Mouse (Mus musculus) MEL (cell line): ENCODE results near the gene Fermt2. TPM values are rescaled to one million over a fixed set of nuclear protein-coding genes. Genes with fewer than 3 reads are reported as not detected.

Experiments
- DNase-seq: peaks from one replicate; pipeline ENCODE4 v3.0.0; 2011; ENCODE audit warnings: low read depth, low spot score
- H3K27ac ChIP-seq: 2 replicates; pipeline ENCODE4 v1.5.1; 2012; ENCODE audit warnings: low read depth, mild to moderate bottlenecking, control low read depth, low read length, moderate library complexity; ENCODE audit not compliant: control insufficient read depth
- H3K27me3 ChIP-seq, 2 experiments: fragments of 150-350 bp in 1 of 2; sonication (generic) in 1 of 2; 2 replicates each; pipeline ENCODE4 v1.6.1; 2012; ENCODE audit warnings: low read length in 2 of 2, mild to moderate bottlenecking in 2 of 2, improper control_type of control experiment in 1 of 2, moderate library complexity in 1 of 2; ENCODE audit not compliant: insufficient read depth in 2 of 2, control insufficient read depth in 1 of 2
- H3K36me3 ChIP-seq, 2 experiments: 2 replicates each; pipeline ENCODE4 v1.6.1; 2012 to 2014; ENCODE audit warnings: low read length in 2 of 2, improper control_type of control experiment in 1 of 2, inconsistent platforms in 1 of 2, mild to moderate bottlenecking in 1 of 2; ENCODE audit not compliant: insufficient read depth in 2 of 2, control insufficient read depth in 1 of 2
- H3K4me1 ChIP-seq, 2 experiments: fragments of 150-350 bp in 1 of 2; sonication (generic) in 1 of 2; 2 replicates each; pipeline ENCODE4 v1.6.1; 2012; ENCODE audit warnings: low read length in 2 of 2, improper control_type of control experiment in 1 of 2, mild to moderate bottlenecking in 1 of 2; ENCODE audit not compliant: insufficient read depth in 2 of 2, control insufficient read depth in 1 of 2
- H3K4me3 ChIP-seq, 2 experiments: fragments of 150-350 bp in 1 of 2; sonication (generic) in 1 of 2; 2 replicates each; pipeline ENCODE4 v1.5.1; 2012; ENCODE audit warnings: low read depth in 2 of 2, low read length in 2 of 2, mild to moderate bottlenecking in 2 of 2, moderate library complexity in 2 of 2, control low read depth in 1 of 2, improper control_type of control experiment in 1 of 2; ENCODE audit not compliant: control insufficient read depth in 1 of 2, insufficient read depth in 1 of 2
- H3K79me2 ChIP-seq: 2 replicates; pipeline ENCODE4 v1.6.1; 2012; ENCODE audit warnings: mild to moderate bottlenecking, low read length, moderate library complexity; ENCODE audit not compliant: control insufficient read depth, poor library complexity, insufficient read depth
- H3K9ac ChIP-seq: 2 replicates; pipeline ENCODE4 v1.6.1; 2012; ENCODE audit warnings: low read depth, mild to moderate bottlenecking, control low read depth, low read length, moderate library complexity; ENCODE audit not compliant: control insufficient read depth, poor library complexity, severe bottlenecking
- H3K9me3 ChIP-seq: fragments of 150-350 bp; sonication (generic); replicated peaks from 2 replicates; pipeline ENCODE4 v1.6.1; 2012; ENCODE audit warnings: mild to moderate bottlenecking, low read length, improper control_type of control experiment, moderate library complexity; ENCODE audit not compliant: insufficient read depth
- BHLHE40 ChIP-seq: IDR thresholded peaks from 2 replicates; pipeline ENCODE4 v1.6.1; 2012; ENCODE audit warnings: low read depth, mild to moderate bottlenecking, inconsistent platforms, low read length, improper control_type of control experiment, borderline replicate concordance
- CHD1 ChIP-seq: IDR thresholded peaks from 2 replicates; pipeline ENCODE4 v1.6.1; 2012; ENCODE audit warnings: low read depth, mild to moderate bottlenecking, inconsistent platforms, low read length, improper control_type of control experiment
- CHD2 ChIP-seq: IDR thresholded peaks from 2 replicates; pipeline ENCODE4 v1.6.1; 2011; ENCODE audit warnings: low read length, improper control_type of control experiment
- CTCF ChIP-seq, 3 experiments: IDR thresholded peaks in 2 of 3; conservative IDR thresholded peaks in 1 of 3; 2 replicates each; pipeline ENCODE4 v1.5.1; 2011 to 2012; ENCODE audit warnings: low read length in 3 of 3, low read depth in 2 of 3, mild to moderate bottlenecking in 2 of 3, improper control_type of control experiment in 1 of 3, inconsistent platforms in 1 of 3, mixed read lengths in 1 of 3, moderate library complexity in 1 of 3; ENCODE audit not compliant: control insufficient read depth in 1 of 3, insufficient read depth in 1 of 3, poor library complexity in 1 of 3, severe bottlenecking in 1 of 3
- EP300 ChIP-seq, 2 experiments: IDR thresholded peaks; 2 replicates each; pipeline ENCODE4 v1.6.1; 2011; ENCODE audit warnings: improper control_type of control experiment in 2 of 2, low read length in 2 of 2, low read depth in 1 of 2, mild to moderate bottlenecking in 1 of 2
- MAX ChIP-seq: IDR thresholded peaks from 2 replicates; pipeline ENCODE4 v1.6.1; 2011; ENCODE audit warnings: low read length, improper control_type of control experiment
- MAZ ChIP-seq: IDR thresholded peaks from 2 replicates; pipeline ENCODE4 v1.6.1; 2012; ENCODE audit warnings: low read depth, mild to moderate bottlenecking, inconsistent platforms, low read length, improper control_type of control experiment
- MEF2A ChIP-seq: IDR thresholded peaks from 2 replicates; pipeline ENCODE4 v1.6.1; 2014; ENCODE audit warnings: low read depth, mild to moderate bottlenecking, inconsistent platforms, low read length, improper control_type of control experiment; ENCODE audit not compliant: poor library complexity, insufficient replicate concordance, severe bottlenecking; ENCODE audit errors: extremely low read depth
- MXI1 ChIP-seq: IDR thresholded peaks from 2 replicates; pipeline ENCODE4 v1.6.1; 2011; ENCODE audit warnings: mild to moderate bottlenecking, low read depth, low read length, improper control_type of control experiment
- MYC ChIP-seq: IDR thresholded peaks from 2 replicates; pipeline ENCODE4 v1.6.1; 2011; ENCODE audit warnings: low read depth, mild to moderate bottlenecking, low read length, improper control_type of control experiment, moderate library complexity
- NRF1 ChIP-seq: IDR thresholded peaks from 2 replicates; pipeline ENCODE4 v1.6.1; 2014; ENCODE audit warnings: low read depth, mild to moderate bottlenecking, inconsistent platforms, low read length, improper control_type of control experiment, moderate library complexity; ENCODE audit not compliant: poor library complexity, insufficient read depth, severe bottlenecking
- POLR2A ChIP-seq, 2 experiments: IDR thresholded peaks; 2 replicates each; pipeline ENCODE4 v1.6.1; 2011 to 2012; ENCODE audit warnings: low read length in 2 of 2, mild to moderate bottlenecking in 2 of 2, control low read depth in 1 of 2, improper control_type of control experiment in 1 of 2, low read depth in 1 of 2, moderate library complexity in 1 of 2; ENCODE audit not compliant: control insufficient read depth in 1 of 2, insufficient read depth in 1 of 2, poor library complexity in 1 of 2
- POLR2AphosphoS2 ChIP-seq: IDR thresholded peaks from 2 replicates; pipeline ENCODE4 v1.6.1; 2011; ENCODE audit warnings: low read length, improper control_type of control experiment
- POLR2AphosphoS5 ChIP-seq: IDR thresholded peaks from 2 replicates; pipeline ENCODE4 v1.6.1; 2012; ENCODE audit warnings: low read depth, borderline replicate concordance, mild to moderate bottlenecking, inconsistent platforms, low read length, moderate library complexity, mixed read lengths
- RAD21 ChIP-seq: IDR thresholded peaks from 2 replicates; pipeline ENCODE4 v1.6.1; 2011; ENCODE audit warnings: mild to moderate bottlenecking, low read depth, low read length, improper control_type of control experiment
- RCOR1 ChIP-seq: IDR thresholded peaks from 2 replicates; pipeline ENCODE4 v1.6.1; 2012; ENCODE audit warnings: low read depth, mild to moderate bottlenecking, inconsistent platforms, low read length, improper control_type of control experiment
- TBP ChIP-seq: IDR thresholded peaks from 2 replicates; pipeline ENCODE4 v1.8.0; 2011; ENCODE audit warnings: low read depth, low read length, improper control_type of control experiment
- TCF12 ChIP-seq: IDR thresholded peaks from 2 replicates; pipeline ENCODE4 v1.6.1; 2014; ENCODE audit warnings: low read depth, mild to moderate bottlenecking, inconsistent platforms, low read length, improper control_type of control experiment, moderate library complexity
- UBTF ChIP-seq: IDR thresholded peaks from 2 replicates; pipeline ENCODE4 v1.6.1; 2012; ENCODE audit warnings: low read depth, mild to moderate bottlenecking, inconsistent platforms, low read length, improper control_type of control experiment, moderate library complexity, borderline replicate concordance; ENCODE audit not compliant: insufficient read depth
- USF1 ChIP-seq: IDR thresholded peaks from 2 replicates; pipeline ENCODE4 v1.6.1; 2014; ENCODE audit warnings: low read depth, mild to moderate bottlenecking, inconsistent platforms, low read length, improper control_type of control experiment, moderate library complexity
- USF2 ChIP-seq, 2 experiments: IDR thresholded peaks; 2 replicates each; pipeline ENCODE4 v1.6.1; 2011 to 2012; ENCODE audit warnings: improper control_type of control experiment in 2 of 2, low read length in 2 of 2, borderline replicate concordance in 1 of 2, inconsistent platforms in 1 of 2, low read depth in 1 of 2, mild to moderate bottlenecking in 1 of 2; ENCODE audit not compliant: insufficient read depth in 1 of 2
- ZKSCAN1 ChIP-seq: IDR thresholded peaks from 2 replicates; pipeline ENCODE4 v1.6.1; 2012; ENCODE audit warnings: low read depth, mild to moderate bottlenecking, inconsistent platforms, low read length, improper control_type of control experiment, moderate library complexity
- ZNF384 ChIP-seq: IDR thresholded peaks from 2 replicates; pipeline ENCODE4 v1.6.1; 2012; ENCODE audit warnings: low read depth, mild to moderate bottlenecking, inconsistent platforms, low read length, improper control_type of control experiment
- polyA plus RNA-seq, 2 experiments: library from polyadenylated mRNA; stranded (reverse) in 1 of 2; unstranded in 1 of 2; fragments of >175 nt in 1 of 2; fragments of >200 nt in 1 of 2; gene quantifications; 2 replicates each; pipeline versions ENCODE4 v1.2.1 to v1.2.4; 2012; ENCODE audit warnings: low replicate concordance in 2 of 2, low read depth in 1 of 2; ENCODE audit not compliant: insufficient read length in 2 of 2, insufficient read depth in 1 of 2, missing spikeins in 1 of 2
- total RNA-seq: library from RNA; depleted of rRNA; stranded (reverse); fragments of 300-350 nt; gene quantifications from 2 replicates; pipeline ENCODE4 v1.2.3, GENCODE M21; 2012

Gene Fermt2
- total and polyA plus RNA-seq, 3 experiments: not detected

DNA sequence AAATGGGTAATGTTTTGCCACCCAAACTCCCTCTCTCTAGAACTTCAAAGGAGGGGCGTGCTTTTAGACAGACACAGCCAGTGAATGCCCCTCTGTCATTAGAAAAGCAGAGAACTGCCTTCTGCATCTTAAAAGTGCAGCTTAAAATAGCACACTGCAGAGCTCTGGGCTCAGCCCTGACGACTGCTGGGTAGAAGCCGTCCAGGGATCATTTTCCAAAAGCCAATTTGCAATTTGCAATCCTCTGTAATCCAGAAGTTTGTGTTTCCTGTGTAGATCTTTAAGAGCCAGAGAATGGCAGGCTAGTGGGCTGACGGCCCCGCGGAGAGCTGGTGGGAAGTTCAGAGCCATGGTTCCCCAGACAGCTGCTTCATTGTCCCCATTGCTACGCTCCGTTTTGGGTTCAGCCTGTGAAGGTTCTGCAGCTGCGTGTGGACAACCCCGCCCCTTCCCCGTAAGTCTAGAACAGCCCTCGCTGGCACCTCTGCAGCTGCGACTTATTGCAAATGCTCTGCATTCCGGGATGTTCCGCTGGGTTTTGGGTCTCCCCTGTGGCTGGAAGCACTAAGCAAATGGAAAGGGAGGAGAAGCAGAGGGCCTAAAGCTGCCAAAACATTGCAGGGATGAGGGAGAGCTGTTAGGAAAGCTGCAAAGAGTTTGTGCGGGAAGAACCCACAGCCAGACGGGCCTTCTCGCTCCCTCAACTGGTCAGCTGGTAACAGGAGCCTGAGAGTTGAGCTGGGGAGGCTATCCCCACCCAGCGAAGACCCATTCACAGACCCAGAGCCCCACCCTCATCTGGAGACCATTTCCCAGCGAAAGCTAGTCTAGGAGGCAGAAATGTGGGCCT is 35.5 kb upstream of the Fermt2 start:
- TF ChIP-seq USF2 (IDR thresholded peaks at IDR 0.05; ENCODE audit: borderline replicate concordance in 1 of 2, insufficient read depth in 1 of 2, low read depth in 1 of 2, low read length in 2 of 2) (no peak), POLR2A (IDR thresholded peaks at IDR 0.05; ENCODE audit: control insufficient read depth in 1 of 2, insufficient read depth in 1 of 2, low read depth in 1 of 2, low read length in 2 of 2, poor library complexity in 1 of 2) (no peak), UBTF (no peak), EP300 (IDR thresholded peaks at IDR 0.05; ENCODE audit: low read depth in 1 of 2, low read length in 2 of 2) (no peak), USF1 (no peak), TCF12 (no peak)
- TF ChIP-seq, all 39 proteins: peak for 0
- no peak for DNase-seq
- no peaks in the 10 kb centered on the region for H3K36me3 ChIP-seq

GRCm38 (mm10) chr14:45563577-45563976 is 33.7 kb upstream of the Fermt2 start:
- no peaks in the 10 kb centered on the region for H3K4me1 ChIP-seq
- no peaks in the 10 kb centered on the region for H3K36me3 ChIP-seq
- H3K27ac ChIP-seq: no peak overlapping the region
- no peaks in the 10 kb centered on the region for H3K27me3 ChIP-seq
- H3K4me3 ChIP-seq: no peak overlapping the region
- DNase-seq: no peak
- no peak for TF ChIP-seq TBP
- no peak for TF ChIP-seq POLR2AphosphoS5
- no peak for TF ChIP-seq MEF2A
- no peak for TF ChIP-seq POLR2AphosphoS2
- TF ChIP-seq ZNF384: no peak
- TF ChIP-seq BHLHE40: no peak
- TF ChIP-seq EP300 (IDR thresholded peaks at IDR 0.05; ENCODE audit: low read depth in 1 of 2, low read length in 2 of 2): no peak
- no peak for TF ChIP-seq CTCF (IDR thresholded peaks at IDR 0.05 in 2 of 3, conservative IDR thresholded peaks at IDR 0.05 in 1 of 3; ENCODE audit: control insufficient read depth in 1 of 3, insufficient read depth in 1 of 3, low read depth in 2 of 3, low read length in 3 of 3, poor library complexity in 1 of 3, severe bottlenecking in 1 of 3)
- no peak for TF ChIP-seq RAD21
- TF ChIP-seq MAX: no peak
- no peak for TF ChIP-seq MXI1
- no peak for TF ChIP-seq CHD2
- no peak for TF ChIP-seq ZKSCAN1
- no peak for TF ChIP-seq RCOR1
- no peak for TF ChIP-seq NRF1
- no peak for TF ChIP-seq MYC
- TF ChIP-seq CHD1: no peak
- no peak for TF ChIP-seq MAZ
- TF ChIP-seq TCF12: no peak
- TF ChIP-seq, all 39 proteins: peak for 0
- Histone ChIP-seq H3K79me2 (no peaks in the 10 kb centered on the region), H3K9ac (no peak overlapping the region), H3K9me3 (no peaks in the 10 kb centered on the region)

More for the DNA sequence above, 35.5 kb upstream of the Fermt2 start:
- H3K79me2 ChIP-seq: no peaks in the 10 kb centered on the region
- H3K4me3 ChIP-seq: no peak overlapping the region
- H3K27ac ChIP-seq: no peak overlapping the region
- H3K9me3 ChIP-seq: no peaks in the 10 kb centered on the region
- no peaks in the 10 kb centered on the region for H3K27me3 ChIP-seq
- H3K4me1 ChIP-seq: no peaks in the 10 kb centered on the region
- H3K9ac ChIP-seq: no peak overlapping the region
